Mouse (Mus musculus) CH12.LX (cell line): ENCODE measurements around the gene Dcakd. TPM values are rescaled to one million over a fixed set of nuclear protein-coding genes. Genes with fewer than 3 reads are reported as not detected.

Experiments
- DNase-seq: peaks from one replicate; pipeline ENCODE4 v3.0.0-alpha.2; 2013; ENCODE audit errors: extremely low read depth
- H3K27ac ChIP-seq: 2 replicates; pipeline ENCODE4 v1.5.1; 2012; ENCODE audit warnings: low read depth, mild to moderate bottlenecking, control low read depth, moderate library complexity; ENCODE audit not compliant: insufficient read depth
- H3K27me3 ChIP-seq: replicated peaks from 2 replicates; pipeline ENCODE3; 2012; ENCODE audit warnings: inconsistent platforms
- H3K36me3 ChIP-seq, 2 experiments: replicated peaks in 1 of 2; 2 replicates each; pipeline versions ENCODE3 to v1.6.1; 2012; ENCODE audit warnings: inconsistent platforms in 1 of 2, low read length in 1 of 2, mild to moderate bottlenecking in 1 of 2, mixed read lengths in 1 of 2, moderate library complexity in 1 of 2; ENCODE audit not compliant: control insufficient read depth in 1 of 2, insufficient read depth in 1 of 2
- H3K4me1 ChIP-seq, 2 experiments: 2 replicates each; pipeline ENCODE4 v1.6.1; 2012; ENCODE audit warnings: inconsistent platforms in 1 of 2, moderate library complexity in 1 of 2; ENCODE audit not compliant: insufficient read depth in 2 of 2, control insufficient read depth in 1 of 2
- H3K4me2 ChIP-seq: 2 replicates; pipeline ENCODE4 v1.6.1; 2012; ENCODE audit warnings: low read depth, mild to moderate bottlenecking, control low read depth; ENCODE audit not compliant: poor library complexity, insufficient read depth, severe bottlenecking
- H3K4me3 ChIP-seq, 3 experiments: fragments of 150-350 bp in 1 of 3; sonication (generic) in 1 of 3; replicated peaks in 1 of 3; 2 replicates each; pipeline versions ENCODE3 to v1.5.1; 2011 to 2012; ENCODE audit warnings: low read depth in 2 of 3, low read length in 2 of 3, mild to moderate bottlenecking in 2 of 3, moderate library complexity in 2 of 3, control low read depth in 1 of 3, improper control_type of control experiment in 1 of 3, inconsistent platforms in 1 of 3, mixed read lengths in 1 of 3; ENCODE audit not compliant: poor library complexity in 1 of 3
- H3K79me2 ChIP-seq: replicated peaks from 2 replicates; pipeline ENCODE4 v1.6.1; 2012; ENCODE audit warnings: mild to moderate bottlenecking, moderate library complexity; ENCODE audit not compliant: control insufficient read depth, poor library complexity, insufficient read depth, severe bottlenecking; ENCODE audit errors: extremely low read depth
- H3K9ac ChIP-seq: 2 replicates; pipeline ENCODE4 v1.6.1; 2012; ENCODE audit warnings: low read depth, mild to moderate bottlenecking, control low read depth, moderate library complexity; ENCODE audit not compliant: insufficient read depth
- H3K9me3 ChIP-seq: replicated peaks from 2 replicates; pipeline ENCODE3; 2012; ENCODE audit warnings: low read length, inconsistent platforms, mixed read lengths
- BHLHE40 ChIP-seq: IDR thresholded peaks from 2 replicates; pipeline ENCODE4 v1.6.1; 2011; ENCODE audit warnings: mild to moderate bottlenecking, low read depth, low read length, improper control_type of control experiment
- CHD2 ChIP-seq: IDR thresholded peaks from 2 replicates; pipeline ENCODE4 v1.6.1; 2011; ENCODE audit warnings: low read length, improper control_type of control experiment
- CTCF ChIP-seq, 2 experiments: IDR thresholded peaks in 1 of 2; conservative IDR thresholded peaks in 1 of 2; 2 replicates each; pipeline ENCODE4 v1.5.1; 2011 to 2012; ENCODE audit warnings: low read depth in 2 of 2, low read length in 2 of 2, improper control_type of control experiment in 1 of 2, inconsistent platforms in 1 of 2, mild to moderate bottlenecking in 1 of 2, moderate library complexity in 1 of 2
- ELF1 ChIP-seq: IDR thresholded peaks from 2 replicates; pipeline ENCODE4 v1.6.1; 2014; ENCODE audit warnings: low read depth, mild to moderate bottlenecking, inconsistent platforms, low read length, improper control_type of control experiment
- EP300 ChIP-seq: IDR thresholded peaks from 2 replicates; pipeline ENCODE4 v1.6.1; 2011; ENCODE audit warnings: low read length, improper control_type of control experiment
- ETS1 ChIP-seq: conservative IDR thresholded peaks from 2 replicates; pipeline ENCODE4 v1.6.1; 2012; ENCODE audit warnings: low read depth, mild to moderate bottlenecking, inconsistent platforms, low read length, improper control_type of control experiment, moderate library complexity
- GABPA ChIP-seq: IDR thresholded peaks from 2 replicates; pipeline ENCODE4 v1.6.1; 2012; ENCODE audit warnings: low read depth, low read length, improper control_type of control experiment, inconsistent platforms; ENCODE audit not compliant: insufficient replicate concordance
- JUN ChIP-seq: IDR thresholded peaks from 2 replicates; pipeline ENCODE4 v1.6.1; 2011; ENCODE audit warnings: low read depth, mild to moderate bottlenecking, low read length, improper control_type of control experiment, moderate library complexity; ENCODE audit not compliant: insufficient read depth
- JUND ChIP-seq: conservative IDR thresholded peaks from 2 replicates; pipeline ENCODE4 v1.6.1; 2011; ENCODE audit warnings: low read depth, low read length, improper control_type of control experiment
- KAT2A ChIP-seq: IDR thresholded peaks from 2 replicates; pipeline ENCODE4 v1.6.1; 2012; ENCODE audit warnings: low read length, improper control_type of control experiment, inconsistent platforms; ENCODE audit not compliant: insufficient replicate concordance
- MEF2A ChIP-seq: IDR thresholded peaks from 2 replicates; pipeline ENCODE4 v1.6.1; 2014; ENCODE audit warnings: low read depth, mild to moderate bottlenecking, inconsistent platforms, low read length, improper control_type of control experiment, borderline replicate concordance
- MXI1 ChIP-seq: IDR thresholded peaks from 2 replicates; pipeline ENCODE4 v1.6.1; 2011; ENCODE audit warnings: mild to moderate bottlenecking, low read depth, low read length, improper control_type of control experiment
- NELFE ChIP-seq: IDR thresholded peaks from 2 replicates; pipeline ENCODE4 v1.6.1; 2011; ENCODE audit warnings: low read depth, low read length, improper control_type of control experiment
- POLR2A ChIP-seq: IDR thresholded peaks from 2 replicates; pipeline ENCODE4 v1.6.1; 2011; ENCODE audit warnings: low read depth, mild to moderate bottlenecking, improper control_type of control experiment, low read length
- POLR2AphosphoS2 ChIP-seq: IDR thresholded peaks from 2 replicates; pipeline ENCODE4 v1.6.1; 2011; ENCODE audit warnings: low read depth, low read length, improper control_type of control experiment
- RAD21 ChIP-seq: IDR thresholded peaks from 2 replicates; pipeline ENCODE4 v1.6.1; 2011; ENCODE audit warnings: low read depth, mild to moderate bottlenecking, low read length, improper control_type of control experiment, moderate library complexity
- RCOR1 ChIP-seq: conservative IDR thresholded peaks from 2 replicates; pipeline ENCODE4 v1.6.1; 2012; ENCODE audit warnings: low read depth, mild to moderate bottlenecking, inconsistent platforms, low read length, improper control_type of control experiment
- TBP ChIP-seq: conservative IDR thresholded peaks from 2 replicates; pipeline ENCODE4 v1.6.1; 2011; ENCODE audit warnings: low read depth, low read length, improper control_type of control experiment
- USF1 ChIP-seq: IDR thresholded peaks from 2 replicates; pipeline ENCODE4 v1.6.1; 2014; ENCODE audit warnings: low read depth, mild to moderate bottlenecking, inconsistent platforms, low read length, improper control_type of control experiment
- ZC3H11A ChIP-seq: IDR thresholded peaks from 2 replicates; pipeline ENCODE4 v1.6.1; 2012; ENCODE audit warnings: low read depth, mild to moderate bottlenecking, inconsistent platforms, low read length, improper control_type of control experiment
- ZMIZ1 ChIP-seq: IDR thresholded peaks from 2 replicates; pipeline ENCODE4 v1.6.1; 2012; ENCODE audit warnings: low read depth, mild to moderate bottlenecking, inconsistent platforms, low read length, improper control_type of control experiment
- ZNF384 ChIP-seq: IDR thresholded peaks from 2 replicates; pipeline ENCODE4 v1.6.1; 2012; ENCODE audit warnings: low read depth, low read length, improper control_type of control experiment, inconsistent platforms
- dilution Hi-C: fragments of 300-500 bp; cut with MboI; formaldehyde crosslinking; loops from 2 replicates; pipeline ENCODE4 v1.14.3; 2020; ENCODE audit warnings: low sequenced_read_pairs; ENCODE audit not compliant: extremely low pct_unique_long_range_greater_than_20kb, extremely low pct_ligation_motif_present
- in situ Hi-C: fragments of 300-500 bp; cut with MboI; formaldehyde crosslinking; loops from 3 replicates; pipeline ENCODE4 v1.14.3; 2019; ENCODE audit warnings: low sequenced_read_pairs, low pct_ligation_motif_present, low pct_unique_long_range_greater_than_20kb, mixed read lengths
- polyA plus RNA-seq: library from polyadenylated mRNA; unstranded; fragments of >175 nt; gene quantifications from 2 replicates; pipeline ENCODE4 v1.2.1, GENCODE M21; 2012; ENCODE audit warnings: low read depth; ENCODE audit not compliant: insufficient read length
- total RNA-seq, 2 experiments: library from RNA; depleted of rRNA; stranded (reverse); fragments of 300-350 nt in 1 of 2; fragments of >200 nt in 1 of 2; gene quantifications; 2 replicates each; pipeline ENCODE4 v1.2.3; 2012 to 2014

The Dcakd gene
- total and polyA plus RNA-seq, 3 experiments: 8.8 to 89.0 (median 24.0) TPM

- Histone ChIP-seq H3K4me2 (no peak overlapping the region), H3K27ac (no peak overlapping the region)
- dilution Hi-C loops: no loop called here
These were observed 43.5 kb downstream of the Dcakd start for GRCm38 (mm10) chr11:102984615-102985014.

GRCm38 (mm10) chr11:102984086-102984485 lies 44.0 kb downstream of the Dcakd start:
- Histone ChIP-seq H3K9me3 (peaks cover 5% of the 10 kb centered on the region), H3K4me1 (0 out of 4 replicates have a peak, but pooled peaks cover 2 to 5% of the 10 kb centered on the region in 2 experiments), H3K4me2 (no peak overlapping the region), H3K9ac (no peak overlapping the region), H3K79me2 (no peaks in the 10 kb centered on the region), H3K4me3 (no peak overlapping the region), H3K36me3 (no peaks in the 10 kb centered on the region), H3K27ac (no peak overlapping the region), H3K27me3 (peaks cover 69% of the 10 kb centered on the region)
- dilution Hi-C loops (no loop called here), in situ Hi-C loops (no loop called here)
- no peak for DNase-seq
- TF ChIP-seq BHLHE40 (no peak), TBP (no peak), CTCF (conservative IDR thresholded peaks at IDR 0.05 in 1 of 2, IDR thresholded peaks at IDR 0.05 in 1 of 2; ENCODE audit: low read depth in 2 of 2, low read length in 2 of 2) (no peak), EP300 (no peak), CHD2 (no peak), RAD21 (no peak), ZC3H11A (no peak), POLR2A (no peak), POLR2AphosphoS2 (no peak), GABPA (no peak), RCOR1 (no peak), NELFE (no peak), USF1 (no peak), KAT2A (no peak), ELF1 (no peak), MEF2A (no peak)

More at GRCm38 (mm10) chr11:102984615-102985014, 43.5 kb downstream of the Dcakd start:
- Histone ChIP-seq H3K9ac (no peak overlapping the region), H3K79me2 (no peaks in the 10 kb centered on the region), H3K4me1 (0 out of 4 replicates have a peak, but pooled peaks cover 2 to 5% of the 10 kb centered on the region in 2 experiments), H3K4me3 (no peak overlapping the region), H3K36me3 (no peaks in the 10 kb centered on the region), H3K9me3 (peaks cover 5% of the 10 kb centered on the region), H3K27me3 (peaks cover 66% of the 10 kb centered on the region)
- in situ Hi-C loops: no loop called here
- no peak for TF ChIP-seq JUND
- TF ChIP-seq ZMIZ1: no peak
- no peak for TF ChIP-seq JUN
- TF ChIP-seq ETS1: no peak
- TF ChIP-seq MXI1: no peak
- no peak for TF ChIP-seq RCOR1
- no peak for TF ChIP-seq ZNF384
- no peak for DNase-seq
